In genomic region chr17:28553040-28553793, GRCm38 (mm10) we compare ENCODE assay signal across 9 mouse cellular contexts. TPM values are rescaled to one million over a fixed set of nuclear protein-coding genes. Genes with fewer than 3 reads are reported as not detected.
DNase-seq lines count a peak whose midpoint lies in the region; ATAC-seq and TF ChIP-seq lines count a peak whose summit lies in the region.
"Had no signal": no experiment of that assay in that cellular context is flagged by ENCODE, and none has a peak within 500 bp of the region (broad histone marks: within the 10 kb centered on the region; RNA-seq: fewer than 3 reads in every experiment).

No protein-coding gene starts in this region.

- H3K9ac ChIP-seq in forebrain, embryonic 11.5 days (ENCODE audit: low read length), result no peak overlapping the region
- no peak overlapping the region for H3K9ac ChIP-seq in forebrain, embryonic 16.5 days (replicated peaks; ENCODE audit: low read depth, low read length)
- no peak overlapping the region for H3K9ac ChIP-seq in midbrain, postnatal 0 days (replicated peaks; ENCODE audit: low read length, poor library complexity, severe bottlenecking)
- H3K9ac ChIP-seq in stomach, postnatal 0 days (ENCODE audit: low read length), result no peak overlapping the region

- 7% methylated on average over 14 of the region's 14 CpGs for WGBS in forebrain, embryonic 11.5 days
- 8% methylated on average over 14 of the region's 14 CpGs for WGBS in forebrain, embryonic 16.5 days
- 6% methylated on average over 14 of the region's 14 CpGs for WGBS in midbrain, postnatal 0 days
- WGBS in stomach, postnatal 0 days, result 4% methylated on average over 14 of the region's 14 CpGs

- no peak overlapping the region for H3K4me2 ChIP-seq in forebrain, embryonic 11.5 days (ENCODE audit: low read depth, low read length, severe bottlenecking)
- H3K4me2 ChIP-seq in forebrain, embryonic 16.5 days (ENCODE audit: low read length), result no peak overlapping the region
- H3K4me2 ChIP-seq in midbrain, postnatal 0 days (ENCODE audit: low read depth, low read length, poor library complexity, severe bottlenecking), result no peak overlapping the region
- no peak overlapping the region for H3K4me2 ChIP-seq in stomach, postnatal 0 days (replicated peaks; ENCODE audit: low read depth)

- TF ChIP-seq CTCF in left cerebral cortex, adult 2 months (IDR thresholded peaks at IDR 0.05), result peak; percentile 95
- TF ChIP-seq CTCF in midbrain, postnatal 0 days (IDR thresholded peaks at IDR 0.05), result peak; percentile 89
- TF ChIP-seq CTCF in stomach, postnatal 0 days (IDR thresholded peaks at IDR 0.05; ENCODE audit: low read depth), result peak; percentile 96

- no peak for TF ChIP-seq EP300 in stomach, postnatal 0 days (optimal IDR thresholded peaks at IDR 0.05)

- intact Hi-C loops in heart, postnatal 14 days (cut with DNase I), result loop anchor here (5.0 kb wide), 1 partner anchor 94 kb away; no protein-coding TSS in a partner anchor
- intact Hi-C loops in left cerebral cortex, adult 2 months (cut with DNase I), result no loop called here

- no peaks in the 10 kb centered on the region for H3K36me3 ChIP-seq in forebrain, embryonic 11.5 days (ENCODE audit: control insufficient read depth, insufficient read depth, low read length)
- H3K36me3 ChIP-seq in forebrain, embryonic 16.5 days (ENCODE audit: control insufficient read depth, insufficient read depth), result no peaks in the 10 kb centered on the region
- no peaks in the 10 kb centered on the region for H3K36me3 ChIP-seq in midbrain, postnatal 0 days (ENCODE audit: insufficient read depth, low read length)
- H3K36me3 ChIP-seq in stomach, postnatal 0 days (ENCODE audit: control insufficient read depth, insufficient read depth, low read length), result no peaks in the 10 kb centered on the region

- H3K4me1 ChIP-seq in forebrain, embryonic 11.5 days (replicated peaks; ENCODE audit: control insufficient read depth, insufficient read depth, low read length), result peaks cover 3% of the 10 kb centered on the region; the same call in 1 of the 2 replicates
- peaks cover 4% of the 10 kb centered on the region; the same call in 1 of the 2 replicates for H3K4me1 ChIP-seq in forebrain, embryonic 16.5 days (replicated peaks; ENCODE audit: control insufficient read depth, insufficient read depth, low read length)
- no peaks in the 10 kb centered on the region for H3K4me1 ChIP-seq in midbrain, postnatal 0 days (ENCODE audit: insufficient read depth, low read length)
- H3K4me1 ChIP-seq in stomach, postnatal 0 days (replicated peaks; ENCODE audit: control insufficient read depth, insufficient read depth), result no peaks in the 10 kb centered on the region; the same call in 1 of the 2 replicates

- no peaks in the 10 kb centered on the region for H3K27me3 ChIP-seq in forebrain, embryonic 11.5 days (ENCODE audit: control insufficient read depth, insufficient read depth, low read length)
- H3K27me3 ChIP-seq in forebrain, embryonic 16.5 days (replicated peaks; ENCODE audit: control insufficient read depth, insufficient read depth, low read length), result no peaks in the 10 kb centered on the region
- no peaks in the 10 kb centered on the region for H3K27me3 ChIP-seq in midbrain, postnatal 0 days (ENCODE audit: insufficient read depth, low read length)
- H3K27me3 ChIP-seq in stomach, postnatal 0 days (ENCODE audit: control insufficient read depth, insufficient read depth, low read length), result no peaks in the 10 kb centered on the region

- H3K27ac ChIP-seq in forebrain, embryonic 11.5 days (ENCODE audit: low read depth, low read length), result no peak overlapping the region
- no peak overlapping the region for H3K27ac ChIP-seq in forebrain, embryonic 16.5 days (ENCODE audit: low read length)
- no peak overlapping the region for H3K27ac ChIP-seq in left cerebral cortex, adult 2 months
- H3K27ac ChIP-seq in midbrain, postnatal 0 days (ENCODE audit: low read depth, low read length), result no peak overlapping the region
- no peak overlapping the region for H3K27ac ChIP-seq in stomach, postnatal 0 days (replicated peaks)

- no peaks in the 10 kb centered on the region for H3K9me3 ChIP-seq in forebrain, embryonic 11.5 days (ENCODE audit: control insufficient read depth, low read length)
- H3K9me3 ChIP-seq in forebrain, embryonic 16.5 days (ENCODE audit: control insufficient read depth, low read length), result no peaks in the 10 kb centered on the region
- no peaks in the 10 kb centered on the region for H3K9me3 ChIP-seq in midbrain, postnatal 0 days (ENCODE audit: low read length)
- H3K9me3 ChIP-seq in stomach, postnatal 0 days (ENCODE audit: control insufficient read depth, low read length), result no peaks in the 10 kb centered on the region

- H3K4me3 ChIP-seq in forebrain, embryonic 11.5 days (ENCODE audit: low read depth, low read length), result no peak overlapping the region
- H3K4me3 ChIP-seq in forebrain, embryonic 16.5 days (replicated peaks; ENCODE audit: low read length), result no peak overlapping the region
- no peak overlapping the region for H3K4me3 ChIP-seq in left cerebral cortex, adult 2 months
- no peak overlapping the region for H3K4me3 ChIP-seq in midbrain, postnatal 0 days (ENCODE audit: low read depth, low read length)
- no peak overlapping the region for H3K4me3 ChIP-seq in stomach, postnatal 0 days (ENCODE audit: low read depth, low read length)

- peak; percentile 87 for DNase-seq in forebrain, embryonic 11.5 days (ENCODE audit: low spot score)
- peak; percentile 72 to 76 for DNase-seq in adrenal gland, adult 18-20 months (ENCODE audit: low spot score in 2 of 2)
- peak; percentile 79 for DNase-seq in embryo, embryonic 9.5 days (ENCODE audit: extremely low spot score)
- peak; percentile 70 to 83 for DNase-seq in heart, postnatal 14 days
- peak; percentile 71 to 76 for DNase-seq in left cerebral cortex, adult 2 months (ENCODE audit: extremely low spot score in 1 of 2, low spot score in 2 of 2)
- peak; percentile 67 for DNase-seq in midbrain, postnatal 0 days (ENCODE audit: low spot score)
- peak; percentile 85 for DNase-seq in stomach, postnatal 0 days (ENCODE audit: low spot score)

- ATAC-seq in forebrain, embryonic 11.5 days (replicated peaks; ENCODE audit: low FRiP score), result no peak
- no peak for ATAC-seq in forebrain, embryonic 16.5 days
- peak; percentile 58; the same call in 1 of the 2 replicates for ATAC-seq in midbrain, postnatal 0 days (ENCODE audit: low FRiP score)
- peak; percentile 53; the same call in 1 of the 2 replicates for ATAC-seq in stomach, postnatal 0 days (ENCODE audit: low FRiP score, low TSS enrichment)

RNA-seq across cellular contexts. Expression of gene Clpsl2, which starts 4.0 kb away (rescaled TPM):
- not detected in 2 replicates for polyA plus RNA-seq in forebrain, embryonic 11.5 days (2014; fragmentation: Nextera tagmentation; extraction: Ambion mirVana)
- polyA plus RNA-seq in forebrain, embryonic 16.5 days (2015; fragmentation: Nextera tagmentation; extraction: Ambion mirVana), result not detected in 2 replicates
- total RNA-seq in adrenal gland, adult 18-20 months (2021), result not detected
- not detected for total RNA-seq in heart, postnatal 14 days (2021)
- total RNA-seq in left cerebral cortex, adult 2 months (2021), result not detected
- total RNA-seq in midbrain, postnatal 0 days (2014; rRNA removed), result not detected in 2 replicates
- not detected in 2 replicates for polyA plus RNA-seq in midbrain, postnatal 0 days (2015; fragmentation: Nextera tagmentation; extraction: Ambion mirVana)
- not detected in 2 replicates for polyA plus RNA-seq in stomach, postnatal 0 days (2015; fragmentation: Nextera tagmentation; extraction: Ambion mirVana)
- polyA plus RNA-seq: stomach, embryonic 14.5 days had no signal

RNA-seq across cellular contexts. Expression of gene Clps, which starts 7.3 kb away (rescaled TPM):
- not detected in 2 replicates for polyA plus RNA-seq in forebrain, embryonic 11.5 days (2014; fragmentation: Nextera tagmentation; extraction: Ambion mirVana)
- polyA plus RNA-seq in forebrain, embryonic 16.5 days (2015; fragmentation: Nextera tagmentation; extraction: Ambion mirVana), result not detected in 2 replicates
- not detected for total RNA-seq in adrenal gland, adult 18-20 months (2021)
- total RNA-seq in heart, postnatal 14 days (2021), result not detected
- total RNA-seq in left cerebral cortex, adult 2 months (2021), result not detected
- not detected in 2 replicates for total RNA-seq in midbrain, postnatal 0 days (2014; rRNA removed)
- not detected in 2 replicates for polyA plus RNA-seq in midbrain, postnatal 0 days (2015; fragmentation: Nextera tagmentation; extraction: Ambion mirVana)
- polyA plus RNA-seq in stomach, postnatal 0 days (2015; fragmentation: Nextera tagmentation; extraction: Ambion mirVana), result 1,789 and 1,944 TPM in 2 replicates

RNA-seq across cellular contexts. Expression of gene Lhfpl5, which starts 22.2 kb away (rescaled TPM):
- 0.84 and 1.5 TPM in 2 replicates for polyA plus RNA-seq in forebrain, embryonic 11.5 days (2014; fragmentation: Nextera tagmentation; extraction: Ambion mirVana)
- 5.3 and 8.3 TPM in 2 replicates for polyA plus RNA-seq in forebrain, embryonic 16.5 days (2015; fragmentation: Nextera tagmentation; extraction: Ambion mirVana)
- total RNA-seq in adrenal gland, adult 18-20 months (2021), result 1 to 10 TPM; 2.0 to 2.6 TPM
- not detected for total RNA-seq in heart, postnatal 14 days (2021)
- total RNA-seq in left cerebral cortex, adult 2 months (2021), result 1 to 10 TPM; 3.3 to 4.7 TPM
- 22.8 and 28.6 TPM in 2 replicates for total RNA-seq in midbrain, postnatal 0 days (2014; rRNA removed)
- 21.0 and 25.5 TPM in 2 replicates for polyA plus RNA-seq in midbrain, postnatal 0 days (2015; fragmentation: Nextera tagmentation; extraction: Ambion mirVana)
- 0.98 and 1.2 TPM in 2 replicates for polyA plus RNA-seq in stomach, postnatal 0 days (2015; fragmentation: Nextera tagmentation; extraction: Ambion mirVana)

RNA-seq across cellular contexts. Expression of gene Armc12, which starts 22.6 kb away (rescaled TPM):
- polyA plus RNA-seq in forebrain, embryonic 11.5 days (2014; fragmentation: Nextera tagmentation; extraction: Ambion mirVana), result not detected in 2 replicates
- not detected in 2 replicates for polyA plus RNA-seq in forebrain, embryonic 16.5 days (2015; fragmentation: Nextera tagmentation; extraction: Ambion mirVana)
- not detected for total RNA-seq in adrenal gland, adult 18-20 months (2021)
- not detected for total RNA-seq in heart, postnatal 14 days (2021)
- total RNA-seq in left cerebral cortex, adult 2 months (2021), result not detected
- total RNA-seq in midbrain, postnatal 0 days (2014; rRNA removed), result not detected in 2 replicates
- not detected in 2 replicates for polyA plus RNA-seq in midbrain, postnatal 0 days (2015; fragmentation: Nextera tagmentation; extraction: Ambion mirVana)
- not detected in 2 replicates for polyA plus RNA-seq in stomach, postnatal 0 days (2015; fragmentation: Nextera tagmentation; extraction: Ambion mirVana)
- polyA plus RNA-seq: stomach, embryonic 14.5 days had no signal

RNA-seq across cellular contexts. Expression of gene Fkbp5, which starts 35.9 kb away (rescaled TPM):
- 11.4 and 11.5 TPM in 2 replicates for polyA plus RNA-seq in forebrain, embryonic 11.5 days (2014; fragmentation: Nextera tagmentation; extraction: Ambion mirVana)
- polyA plus RNA-seq in forebrain, embryonic 16.5 days (2015; fragmentation: Nextera tagmentation; extraction: Ambion mirVana), result 39.3 and 41.7 TPM in 2 replicates
- 100 to 1,000 TPM; 111 to 112 TPM for total RNA-seq in adrenal gland, adult 18-20 months (2021)
- 10 to 100 TPM; 36.9 to 41.0 TPM for total RNA-seq in heart, postnatal 14 days (2021)
- 10 to 100 TPM; 51.5 to 54.4 TPM for total RNA-seq in left cerebral cortex, adult 2 months (2021)
- total RNA-seq in midbrain, postnatal 0 days (2014; rRNA removed), result 29.9 and 31.9 TPM in 2 replicates
- 19.9 and 22.5 TPM in 2 replicates for polyA plus RNA-seq in midbrain, postnatal 0 days (2015; fragmentation: Nextera tagmentation; extraction: Ambion mirVana)
- polyA plus RNA-seq in stomach, postnatal 0 days (2015; fragmentation: Nextera tagmentation; extraction: Ambion mirVana), result 9.2 and 11.8 TPM in 2 replicates

Comparison
In these comparisons a context has a peak if more than half of its experiments do, and no peak if none do; other contexts are left out.
1. ATAC-seq: peak in midbrain, postnatal 0 days (single experiment) and stomach, postnatal 0 days (single experiment); none in forebrain, embryonic 11.5 days (single experiment) and forebrain, embryonic 16.5 days (single experiment).
2. Peak in every context shown above with its lines, with median percentiles within 50 percentile points of each other: DNase-seq and CTCF ChIP-seq.